Mouse (Mus musculus) hindbrain, embryonic 10.5 days (tissue): Measurements from ENCODE around the gene Rab4a. TPM values are rescaled to one million over a fixed set of nuclear protein-coding genes. Genes with fewer than 3 reads are reported as not detected.

Experiments used
- polyA plus RNA-seq: library from polyadenylated mRNA; unstranded; fragments of >200 nt; fragmentation: Nextera tagmentation; extraction: Ambion mirVana; gene quantifications from 2 replicates; pipeline ENCODE4 v1.2.1, GENCODE M21; 2016

Rab4a gene
- polyA plus RNA-seq, 1 experiment from 2014 or later = 76.6 TPM

Other genes starting within 250 kb of the Rab4a start
- gene Rhou, start 152.1 kb upstream of the Rab4a start, polyA plus RNA-seq = 6.7 and 7.5 TPM in 2 replicates
- gene Ccsap, start 54.2 kb downstream of the Rab4a start, polyA plus RNA-seq = 7.3 and 8.4 TPM in 2 replicates
- 0.48 and 1.3 TPM in 2 replicates for gene Acta1, start 88.8 kb downstream of the Rab4a start, polyA plus RNA-seq
- gene Nup133, start 143.3 kb downstream of the Rab4a start, polyA plus RNA-seq = 44.7 and 52.4 TPM in 2 replicates
- 19.5 and 21.4 TPM in 2 replicates for gene Abcb10, start 177.1 kb downstream of the Rab4a start, polyA plus RNA-seq
- 37.8 and 40.2 TPM in 2 replicates for gene Taf5l, start 215.4 kb downstream of the Rab4a start, polyA plus RNA-seq
- 6.8 and 7.1 TPM in 2 replicates for gene Urb2, start 215.5 kb downstream of the Rab4a start, polyA plus RNA-seq